Mouse (Mus musculus): ENCODE results near the gene Vmn1r13.
A peak's percentile ranks its signal among the peaks of the same experiment; 100 is the strongest.
"Not testable (repeated sequence)": the region's sequence is repeated elsewhere in the genome, so short reads cannot be mapped to it uniquely, and the experiment has no call there.

The Vmn1r13 gene

DNA sequence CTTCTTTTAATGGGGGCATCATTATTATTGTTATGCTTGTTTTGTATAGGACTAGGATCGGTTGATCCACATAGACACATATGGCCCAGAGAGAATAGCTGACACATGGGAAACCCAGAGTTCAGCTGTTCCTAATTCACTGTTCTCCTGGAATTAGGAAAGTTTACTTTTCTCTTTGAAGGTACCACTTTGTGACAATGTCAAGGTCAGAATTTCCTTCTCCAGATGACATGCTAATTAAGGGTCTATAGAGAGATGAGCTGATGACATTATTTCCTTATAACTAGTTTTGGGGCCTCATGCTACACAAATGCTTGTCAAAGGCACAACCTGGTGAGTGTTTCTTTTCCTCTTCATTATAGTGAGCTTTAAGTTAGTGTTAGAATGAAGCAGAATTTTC, at the start of gene Vmn1r13:
Vmn1r13 (plus strand) TSS at position 301 of the 400 bp plus-strand sequence.
- not testable (repeated sequence) for DNase-seq

DNA sequence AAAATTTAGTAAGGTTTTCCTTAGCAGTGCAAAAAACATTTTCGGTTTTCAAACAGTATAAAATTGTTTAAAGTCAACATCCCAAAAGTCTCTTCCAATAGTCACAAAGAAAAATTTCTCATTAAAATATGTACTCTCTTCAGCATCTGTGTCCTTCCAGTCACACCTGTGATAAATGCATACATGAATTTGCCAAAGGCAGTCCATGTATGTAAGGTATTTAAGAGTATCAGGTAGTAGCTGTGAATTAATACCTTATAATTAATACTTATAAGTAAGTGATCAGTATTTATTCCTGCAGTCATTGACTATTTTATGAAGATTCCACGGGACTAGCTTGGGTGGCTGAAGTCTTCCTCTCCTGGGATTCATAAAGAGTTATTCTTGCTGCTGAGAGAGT, 46.5 kb upstream of the Vmn1r13 start, which contains the start of gene Vmn1r12:
Vmn1r12 (plus strand) TSS at position 301 of the 400 bp plus-strand sequence.
- DNase-seq: no peak

DNA sequence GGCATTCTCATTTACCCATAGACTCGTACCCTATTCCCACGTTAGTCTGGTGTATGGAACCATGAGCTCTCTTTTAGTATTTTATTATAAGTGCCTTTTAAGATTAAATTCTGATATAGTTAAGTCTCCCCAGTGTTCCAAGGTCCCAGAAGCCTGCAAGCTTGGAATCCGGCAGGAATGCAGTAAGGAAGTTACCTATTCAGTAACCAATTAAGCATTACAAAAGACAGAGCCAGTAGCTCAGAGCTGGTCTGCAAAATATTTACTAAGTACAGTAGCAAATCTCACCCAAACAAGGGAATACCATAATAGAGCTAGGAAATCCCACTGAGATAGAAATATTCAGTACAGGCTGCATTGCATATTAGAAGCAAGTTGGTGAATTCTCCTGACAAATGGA, 13.1 kb upstream of the Vmn1r13 start:
- DNase-seq: peak; percentile 21

DNA sequence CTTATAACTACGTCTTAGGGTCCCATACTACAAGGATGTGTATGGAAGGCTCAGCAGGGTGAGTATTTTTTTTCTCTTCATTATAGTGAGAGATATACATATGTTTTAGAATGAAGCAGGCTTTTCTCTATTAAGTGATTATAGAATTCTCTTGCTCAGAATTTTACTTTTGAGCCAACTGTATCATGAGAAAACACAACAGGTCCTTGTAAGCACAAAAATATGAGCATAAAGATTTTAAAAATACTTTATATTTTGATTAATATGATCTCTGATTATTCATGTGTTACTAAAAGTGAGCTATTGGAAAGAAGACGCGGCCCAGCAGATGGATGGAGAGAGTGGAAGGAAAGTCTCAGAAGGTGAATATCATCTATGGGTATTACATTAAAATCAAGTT, 28.3 kb downstream of the Vmn1r13 start, which contains the start of gene Vmn1r14:
Vmn1r14 (plus strand) TSS at position 301 of the 400 bp plus-strand sequence.
- DNase-seq: no peak

DNA sequence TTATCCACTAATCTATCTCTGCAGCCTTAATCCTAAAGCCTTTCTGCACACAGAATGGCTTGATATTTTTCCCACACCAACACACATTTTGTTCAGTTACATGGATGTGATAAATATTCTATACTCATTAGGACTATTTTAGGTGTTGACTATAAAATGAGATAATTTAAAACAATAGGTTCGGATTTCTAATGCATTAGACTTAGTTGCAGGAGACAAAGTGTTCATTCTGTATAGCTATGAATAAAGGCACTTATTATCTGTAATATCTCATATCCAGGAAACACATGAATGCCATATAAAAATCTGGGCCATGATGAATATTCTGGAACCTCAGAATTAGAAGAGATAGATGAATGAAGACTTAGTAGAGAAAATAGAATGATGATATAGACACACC, 54.6 kb downstream of the Vmn1r13 start, which contains the start of gene Vmn1r15:
Vmn1r15 (plus strand) TSS at position 301 of the 400 bp plus-strand sequence.
- no peak for DNase-seq

DNA sequence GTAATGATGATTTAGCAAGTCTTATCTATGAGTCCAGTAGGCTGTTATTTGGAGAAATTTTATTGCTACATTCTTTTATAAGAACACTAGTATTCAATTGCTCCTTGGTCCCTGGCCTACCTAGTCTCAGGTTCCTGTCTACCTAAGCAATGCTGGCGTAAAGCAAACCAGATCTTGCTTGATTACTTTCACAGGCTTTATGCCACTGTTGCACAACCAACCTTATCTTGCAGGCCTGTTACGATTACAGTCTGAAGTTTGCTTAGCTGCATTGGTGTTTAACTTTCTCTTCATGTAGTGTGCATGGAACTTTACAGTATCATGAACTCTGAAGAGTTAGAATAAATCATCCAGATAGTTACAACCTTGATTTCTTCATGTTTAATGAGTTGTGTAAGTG, 57.9 kb downstream of the Vmn1r13 start:
- no peak for DNase-seq

All from kidney, adult 11 months (tissue).